Mouse (Mus musculus) kidney, adult 2 months (tissue): ENCODE results near the gene Prex1. TPM values are rescaled to one million over a fixed set of nuclear protein-coding genes. Genes with fewer than 3 reads are reported as not detected.

Experiments
- DNase-seq: peaks from one replicate; pipeline ENCODE4 v3.0.0; 2021
- H3K27ac ChIP-seq: fragments of 200-500 bp; 2 replicates; pipeline ENCODE4 v1.5.1; 2012; ENCODE audit warnings: low read depth, low read length, control low read depth, inconsistent platforms; ENCODE audit not compliant: insufficient read depth
- H3K27me3 ChIP-seq: fragments of 200-500 bp; replicated peaks from 2 replicates; pipeline ENCODE4 v1.6.1; 2012; ENCODE audit warnings: mild to moderate bottlenecking, moderate library complexity, low read length, inconsistent platforms; ENCODE audit not compliant: control insufficient read depth, insufficient read depth
- H3K36me3 ChIP-seq: fragments of 200-500 bp; 2 replicates; pipeline ENCODE4 v1.6.1; 2012; ENCODE audit warnings: mild to moderate bottlenecking, moderate library complexity, low read length, inconsistent platforms; ENCODE audit not compliant: control insufficient read depth, insufficient read depth
- H3K4me1 ChIP-seq: fragments of 200-500 bp; 2 replicates; pipeline ENCODE4 v1.6.1; 2011; ENCODE audit warnings: low read length; ENCODE audit not compliant: control insufficient read depth, insufficient read depth
- H3K4me3 ChIP-seq: fragments of 200-500 bp; 2 replicates; pipeline ENCODE4 v1.5.1; 2011; ENCODE audit warnings: mild to moderate bottlenecking, low read depth, low read length, control low read depth; ENCODE audit not compliant: insufficient read depth
- CTCF ChIP-seq: fragments of 200-500 bp; conservative IDR thresholded peaks from 2 replicates; pipeline ENCODE4 v1.5.1; 2011; ENCODE audit warnings: low read depth, mild to moderate bottlenecking, control low read depth, low read length, moderate library complexity, mixed read lengths; ENCODE audit not compliant: insufficient read depth, insufficient read length
- POLR2A ChIP-seq: fragments of 200-500 bp; IDR thresholded peaks from one replicate; pipeline ENCODE4 v1.6.1; 2011; ENCODE audit warnings: low read depth, low read length, control low read depth
- WGBS: fragments of 180-500 bp; shearing (Covaris S2); methylation state at CpG from one replicate; pipeline ENCODE4 v1.1.7; 2018; 5-methylcytosine and 5-hydroxymethylcytosine counted together
- polyA plus RNA-seq: library from polyadenylated mRNA; depleted of rRNA; stranded (reverse); fragments of >200 nt; gene quantifications from 2 replicates; pipeline ENCODE4 v1.2.3, GENCODE M21; 2012

Prex1 gene
- polyA plus RNA-seq, 1 experiment, result 14.5 TPM

GRCm38 (mm10) chr2:166564455-166564854, 149.2 kb downstream of the Prex1 start:
- 2% methylated on average over 11 of the region's 11 CpGs for WGBS
- Histone ChIP-seq H3K4me1 (no peaks in the 10 kb centered on the region), H3K36me3 (no peaks in the 10 kb centered on the region), H3K27ac (no peak overlapping the region), H3K27me3 (no peaks in the 10 kb centered on the region), H3K4me3 (no peak overlapping the region)
- DNase-seq, result peak; percentile 65
- TF ChIP-seq CTCF (peak; percentile 97), POLR2A (no peak)

- 7% methylated on average over 6 of the region's 6 CpGs for WGBS
- H3K4me1 ChIP-seq, result no peaks in the 10 kb centered on the region
- H3K27ac ChIP-seq, result no peak overlapping the region
- no peaks in the 10 kb centered on the region for H3K36me3 ChIP-seq
- DNase-seq, result peak; percentile 77
- TF ChIP-seq CTCF, result peak; percentile 87
- TF ChIP-seq POLR2A, result no peak
- H3K27me3 ChIP-seq, result no peaks in the 10 kb centered on the region
- H3K4me3 ChIP-seq, result no peak overlapping the region
Observed at GRCm38 (mm10) chr2:166563890-166564289, 149.7 kb downstream of the Prex1 start.

- Histone ChIP-seq H3K27me3 (no peaks in the 10 kb centered on the region), H3K4me1 (no peaks in the 10 kb centered on the region), H3K36me3 (no peaks in the 10 kb centered on the region), H3K27ac (no peak overlapping the region), H3K4me3 (no peak overlapping the region)
- TF ChIP-seq CTCF (no peak), POLR2A (no peak)
- 89% methylated on average over 9 of the region's 9 CpGs for WGBS
- no peak for DNase-seq
Observed at GRCm38 (mm10) chr2:166563076-166563475, 150.6 kb downstream of the Prex1 start.

GRCm38 (mm10) chr2:166561781-166562180, 151.9 kb downstream of the Prex1 start:
- H3K27me3 ChIP-seq, result no peaks in the 10 kb centered on the region
- no peak for DNase-seq
- H3K27ac ChIP-seq, result no peak overlapping the region
- WGBS, result 76% methylated on average over 7 of the region's 7 CpGs
- no peak for TF ChIP-seq CTCF
- TF ChIP-seq POLR2A, result no peak
- no peak overlapping the region for H3K4me3 ChIP-seq
- no peaks in the 10 kb centered on the region for H3K4me1 ChIP-seq
- no peaks in the 10 kb centered on the region for H3K36me3 ChIP-seq

- Histone ChIP-seq H3K27ac (no peak overlapping the region), H3K4me3 (no peak overlapping the region), H3K4me1 (no peaks in the 10 kb centered on the region), H3K27me3 (no peaks in the 10 kb centered on the region), H3K36me3 (no peaks in the 10 kb centered on the region)
- DNase-seq, result peak; percentile 70
- TF ChIP-seq CTCF (no peak), POLR2A (no peak)
- WGBS, result 70% methylated on average over 7 of the region's 7 CpGs
Observed at GRCm38 (mm10) chr2:166560826-166561225, 152.8 kb downstream of the Prex1 start.

GRCm38 (mm10) chr2:166559531-166559930, 154.1 kb downstream of the Prex1 start:
- TF ChIP-seq CTCF (no peak), POLR2A (no peak)
- no peak overlapping the region for H3K4me3 ChIP-seq
- no peaks in the 10 kb centered on the region for H3K27me3 ChIP-seq
- H3K36me3 ChIP-seq, result no peaks in the 10 kb centered on the region
- no peak overlapping the region for H3K27ac ChIP-seq
- no peaks in the 10 kb centered on the region for H3K4me1 ChIP-seq
- WGBS, result 49% methylated on average over 10 of the region's 10 CpGs
- no peak for DNase-seq

GRCm38 (mm10) chr2:166555508-166555907, 158.1 kb downstream of the Prex1 start:
- no peak overlapping the region for H3K27ac ChIP-seq
- TF ChIP-seq POLR2A (no peak), CTCF (peak; percentile 59)
- DNase-seq, result peak; percentile 38
- no peak overlapping the region for H3K4me3 ChIP-seq
- 68% methylated on average over 2 of the region's 2 CpGs for WGBS
- H3K4me1 ChIP-seq, result no peaks in the 10 kb centered on the region
- no peaks in the 10 kb centered on the region for H3K27me3 ChIP-seq
- H3K36me3 ChIP-seq, result no peaks in the 10 kb centered on the region

- DNase-seq, result no peak
- H3K27ac ChIP-seq, result no peak overlapping the region
- WGBS, result 92% methylated on average over 11 of the region's 11 CpGs
- TF ChIP-seq CTCF, result no peak
- TF ChIP-seq POLR2A, result no peak
- no peaks in the 10 kb centered on the region for H3K36me3 ChIP-seq
- no peak overlapping the region for H3K4me3 ChIP-seq
- no peaks in the 10 kb centered on the region for H3K4me1 ChIP-seq
- no peaks in the 10 kb centered on the region for H3K27me3 ChIP-seq
Observed at GRCm38 (mm10) chr2:166554169-166554505, 159.5 kb downstream of the Prex1 start.
